Mouse (Mus musculus) ES-E14 (cell line): ENCODE results near the gene Abhd18. TPM values are rescaled to one million over a fixed set of nuclear protein-coding genes. Genes with fewer than 3 reads are reported as not detected.

ENCODE experiments used
- DNase-seq: peaks from one replicate; pipeline ENCODE4 v3.0.0-alpha.2; 2013; ENCODE audit warnings: low read depth, low spot score
- H3K27ac ChIP-seq: 2 replicates; pipeline ENCODE4 v1.5.1; 2012; ENCODE audit warnings: low read depth, mild to moderate bottlenecking, low read length, moderate library complexity, mixed read lengths; ENCODE audit not compliant: poor library complexity, insufficient read depth, severe bottlenecking
- H3K36me3 ChIP-seq: 2 replicates; pipeline ENCODE4 v1.6.1; 2012; ENCODE audit warnings: mild to moderate bottlenecking, low read length, moderate library complexity, mixed read lengths; ENCODE audit not compliant: control insufficient read depth, poor library complexity, insufficient read depth, severe bottlenecking
- H3K4me1 ChIP-seq, 2 experiments: fragments of 150-350 bp in 1 of 2; sonication (generic) in 1 of 2; 2 replicates each; pipeline ENCODE4 v1.6.1; 2012; ENCODE audit warnings: low read length in 2 of 2, mild to moderate bottlenecking in 1 of 2, mixed read lengths in 1 of 2; ENCODE audit not compliant: control insufficient read depth in 2 of 2, insufficient read depth in 2 of 2, poor library complexity in 1 of 2
- H3K4me3 ChIP-seq, 2 experiments: fragments of 150-350 bp in 1 of 2; sonication (generic) in 1 of 2; 2 replicates each; pipeline ENCODE4 v1.5.1; 2012; ENCODE audit warnings: low read length in 2 of 2, low read depth in 1 of 2, mild to moderate bottlenecking in 1 of 2, mixed read lengths in 1 of 2; ENCODE audit not compliant: insufficient read depth in 1 of 2, poor library complexity in 1 of 2, severe bottlenecking in 1 of 2
- H3K9ac ChIP-seq: 2 replicates; pipeline ENCODE4 v1.6.1; 2012; ENCODE audit warnings: low read depth, mild to moderate bottlenecking, low read length, mixed read lengths; ENCODE audit not compliant: poor library complexity, insufficient read depth, severe bottlenecking
- H3K9me3 ChIP-seq: fragments of 150-350 bp; sonication (generic); 2 replicates; pipeline ENCODE4 v1.6.1; 2012; ENCODE audit warnings: low read depth, mild to moderate bottlenecking, low read length; ENCODE audit not compliant: control insufficient read depth, insufficient read depth
- CHD2 ChIP-seq: IDR thresholded peaks from 2 replicates; pipeline ENCODE4 v1.6.1; 2014; ENCODE audit warnings: mild to moderate bottlenecking, low read depth, low read length, inconsistent platforms
- HCFC1 ChIP-seq: IDR thresholded peaks from 2 replicates; pipeline ENCODE4 v1.6.1; 2012; ENCODE audit warnings: low read length, inconsistent platforms, borderline replicate concordance; ENCODE audit not compliant: insufficient read depth
- MAFK ChIP-seq: IDR thresholded peaks from 2 replicates; pipeline ENCODE4 v1.6.1; 2014; ENCODE audit warnings: mild to moderate bottlenecking, low read depth, low read length, inconsistent platforms; ENCODE audit not compliant: insufficient read depth
- ZC3H11A ChIP-seq: IDR thresholded peaks from 2 replicates; pipeline ENCODE4 v1.6.1; 2012; ENCODE audit warnings: low read depth, mild to moderate bottlenecking, inconsistent platforms, low read length, borderline replicate concordance
- ZNF384 ChIP-seq: IDR thresholded peaks from 2 replicates; pipeline ENCODE4 v1.6.1; 2012; ENCODE audit warnings: low read depth, low read length, inconsistent platforms
- in situ Hi-C, 2 experiments: fragments of 600-800 bp; cut with MboI; formaldehyde crosslinking; loops; one replicate each; pipeline ENCODE4 v1.15.1; 2025; ENCODE audit warnings: low sequenced_read_pairs in 2 of 2, inconsistent platforms in 1 of 2; ENCODE audit not compliant: unreplicated experiment in 2 of 2
- total RNA-seq: library from RNA; depleted of rRNA; stranded (reverse); fragments of 300-350 nt; gene quantifications from 2 replicates; pipeline ENCODE4 v1.2.3, GENCODE M21; 2012

Gene Abhd18
- total RNA-seq, 1 experiment: 1.7 TPM

- TF ChIP-seq ZC3H11A (no peak), MAFK (no peak), CHD2 (no peak), ZNF384 (no peak)
- in situ Hi-C loops: no loop called here
- no peak for DNase-seq
These were observed 91.4 kb downstream of the Abhd18 start for GRCm38 (mm10) chr3:40938189-40938588.

GRCm38 (mm10) chr3:40938592-40938991 is 91.8 kb downstream of the Abhd18 start:
- Histone ChIP-seq H3K4me1 (no peaks in the 10 kb centered on the region), H3K9ac (no peak overlapping the region), H3K4me3 (no peak overlapping the region), H3K27ac (no peak overlapping the region), H3K9me3 (no peaks in the 10 kb centered on the region), H3K36me3 (no peaks in the 10 kb centered on the region)
- TF ChIP-seq ZNF384 (no peak), MAFK (no peak), CHD2 (no peak), HCFC1 (no peak), ZC3H11A (no peak)
- in situ Hi-C loops: no loop called here
- no peak for DNase-seq

More at GRCm38 (mm10) chr3:40938189-40938588, 91.4 kb downstream of the Abhd18 start:
- Histone ChIP-seq H3K9ac (no peak overlapping the region), H3K27ac (no peak overlapping the region), H3K4me1 (no peaks in the 10 kb centered on the region), H3K4me3 (no peak overlapping the region), H3K9me3 (no peaks in the 10 kb centered on the region), H3K36me3 (no peaks in the 10 kb centered on the region)

- no peaks in the 10 kb centered on the region for H3K9me3 ChIP-seq
- H3K36me3 ChIP-seq: no peaks in the 10 kb centered on the region
- in situ Hi-C loops: no loop called here
- TF ChIP-seq ZC3H11A (no peak), MAFK (no peak), HCFC1 (no peak), ZNF384 (no peak), CHD2 (no peak)
- H3K27ac ChIP-seq: no peak overlapping the region
- no peak overlapping the region for H3K4me3 ChIP-seq
- DNase-seq: no peak
- H3K4me1 ChIP-seq: no peaks in the 10 kb centered on the region
- H3K9ac ChIP-seq: no peak overlapping the region
These were observed 92.2 kb downstream of the Abhd18 start for GRCm38 (mm10) chr3:40939019-40939418.

- TF ChIP-seq CHD2 (no peak), MAFK (no peak), ZNF384 (no peak), HCFC1 (no peak), ZC3H11A (no peak)
- peak within 1 kb of the TSS; percentile 82 for H3K9ac ChIP-seq
- no peaks in the 10 kb centered on the region for H3K36me3 ChIP-seq
- in situ Hi-C loops: no loop called here
- H3K4me3 ChIP-seq: peak within 1 kb of the TSS; percentile 66 to 97
- H3K27ac ChIP-seq: no peak within 1 kb of the TSS
- H3K9me3 ChIP-seq: no peaks in the 10 kb centered on the region
- H3K4me1 ChIP-seq: peaks cover 0 to 2% of the 10 kb centered on the region in 2 experiments; a peak in 1 of 4 replicates
- peak; percentile 95 for DNase-seq
These were observed 102.6 kb downstream of the Abhd18 start, which contains the start of gene Larp1b for GRCm38 (mm10) chr3:40949170-40949902. TSS of gene Larp1b (plus strand) at chr3:40949828.
